Mouse (Mus musculus) E14TG2a.4 (cell line): Measurements from ENCODE around the gene Exosc5.

Experiments
- CTCF ChIP-seq: conservative IDR thresholded peaks from 2 replicates; pipeline ENCODE4 v1.5.1; 2014; ENCODE audit warnings: low read length
- POU5F1 ChIP-seq: IDR thresholded peaks from 2 replicates; pipeline ENCODE4 v1.6.1; 2014; ENCODE audit warnings: low read length, borderline replicate concordance

DNA sequence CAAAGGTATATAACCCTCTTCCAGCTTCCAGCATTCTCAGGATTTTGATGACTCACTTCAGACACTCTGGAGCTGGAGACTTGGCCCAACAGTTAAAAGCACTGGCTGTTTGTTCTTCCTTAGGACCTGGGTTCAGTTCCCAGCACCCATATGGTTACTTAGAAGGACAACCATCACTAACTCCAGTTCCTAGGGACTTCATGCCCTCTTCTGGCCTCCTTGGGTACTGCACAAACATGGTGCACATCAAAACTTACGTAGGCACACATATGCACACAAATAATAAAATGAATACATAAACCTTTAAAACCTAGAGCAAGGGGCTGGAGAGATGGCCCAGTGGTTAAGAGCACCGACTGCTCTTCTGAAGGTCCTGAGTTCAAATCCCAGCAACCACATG lies 43.4 kb downstream of the Exosc5 start:
- TF ChIP-seq CTCF (peak; percentile 50), POU5F1 (no peak)
